Mouse (Mus musculus) kidney, postnatal 10 days (tissue): Measurements from ENCODE around the gene Mfsd9.
A peak's percentile ranks its signal among the peaks of the same experiment; 100 is the strongest.

Experiments
- DNase-seq: peaks from one replicate; pipeline ENCODE4 v3.0.0; 2021; ENCODE audit warnings: mixed read lengths

Mfsd9 gene

DNA sequence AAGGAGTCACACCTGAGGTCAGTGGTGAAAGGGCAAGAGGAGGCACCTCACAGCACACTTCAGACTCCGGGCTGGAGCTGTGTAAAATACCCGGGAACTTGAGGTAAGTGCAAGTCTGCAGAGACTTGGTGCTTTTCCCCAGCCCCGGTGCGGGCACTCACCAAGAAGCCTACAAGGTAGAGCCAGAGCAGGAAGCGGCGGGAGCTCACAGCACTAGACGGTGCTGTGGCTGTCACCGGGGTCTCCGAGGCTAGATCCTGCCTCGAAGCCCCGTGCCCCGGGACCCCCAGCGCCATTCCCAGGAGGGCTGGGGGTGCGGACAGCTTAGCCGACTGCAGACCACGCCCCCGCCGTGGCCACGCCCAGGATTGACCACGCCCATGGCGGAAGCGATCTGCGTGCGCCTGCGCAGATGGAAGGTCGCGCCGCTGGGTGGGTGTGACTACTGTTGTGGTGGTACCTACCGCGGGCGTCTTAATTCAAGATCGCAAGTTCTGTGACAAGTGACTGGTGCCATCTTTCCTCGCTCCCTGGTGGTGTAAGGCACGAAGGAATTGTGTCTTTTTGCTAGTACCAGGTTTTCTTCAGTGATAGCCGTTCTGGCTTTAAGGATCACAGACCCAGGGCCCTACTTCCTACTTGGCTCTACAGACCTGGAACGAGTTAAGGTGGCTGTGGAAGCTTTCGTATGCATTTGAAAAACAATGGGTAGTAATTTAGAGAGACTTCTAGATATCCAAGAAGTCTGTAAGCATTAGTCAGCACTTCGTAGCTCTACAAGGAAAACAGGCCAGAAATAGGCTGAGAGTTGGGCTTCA, at the start of gene Mfsd9:
Gene Mfsd9 (minus strand): TSS at position 364 of the 818 bp plus-strand sequence.
- DNase-seq: peak; percentile 96

DNA sequence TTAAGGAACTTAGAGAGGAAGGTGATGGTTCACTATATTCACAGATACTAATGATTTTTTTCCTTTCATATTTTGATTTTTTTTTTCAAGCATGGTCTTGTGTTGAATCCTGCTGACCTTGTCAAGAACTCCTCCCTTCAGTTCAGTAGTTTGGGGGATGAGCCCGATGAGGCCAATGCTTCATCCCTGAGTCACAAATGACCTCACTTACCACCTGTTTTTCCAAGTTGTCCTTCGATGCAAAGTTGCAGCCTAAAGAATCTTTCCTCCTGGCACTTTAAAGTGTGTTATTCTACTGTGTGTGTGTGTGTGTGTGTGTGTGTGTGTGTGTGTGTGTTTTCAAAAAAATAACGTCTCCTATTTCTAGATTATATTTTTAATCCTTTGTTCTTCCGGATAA, 45.0 kb upstream of the Mfsd9 start:
- DNase-seq: no peak

DNA sequence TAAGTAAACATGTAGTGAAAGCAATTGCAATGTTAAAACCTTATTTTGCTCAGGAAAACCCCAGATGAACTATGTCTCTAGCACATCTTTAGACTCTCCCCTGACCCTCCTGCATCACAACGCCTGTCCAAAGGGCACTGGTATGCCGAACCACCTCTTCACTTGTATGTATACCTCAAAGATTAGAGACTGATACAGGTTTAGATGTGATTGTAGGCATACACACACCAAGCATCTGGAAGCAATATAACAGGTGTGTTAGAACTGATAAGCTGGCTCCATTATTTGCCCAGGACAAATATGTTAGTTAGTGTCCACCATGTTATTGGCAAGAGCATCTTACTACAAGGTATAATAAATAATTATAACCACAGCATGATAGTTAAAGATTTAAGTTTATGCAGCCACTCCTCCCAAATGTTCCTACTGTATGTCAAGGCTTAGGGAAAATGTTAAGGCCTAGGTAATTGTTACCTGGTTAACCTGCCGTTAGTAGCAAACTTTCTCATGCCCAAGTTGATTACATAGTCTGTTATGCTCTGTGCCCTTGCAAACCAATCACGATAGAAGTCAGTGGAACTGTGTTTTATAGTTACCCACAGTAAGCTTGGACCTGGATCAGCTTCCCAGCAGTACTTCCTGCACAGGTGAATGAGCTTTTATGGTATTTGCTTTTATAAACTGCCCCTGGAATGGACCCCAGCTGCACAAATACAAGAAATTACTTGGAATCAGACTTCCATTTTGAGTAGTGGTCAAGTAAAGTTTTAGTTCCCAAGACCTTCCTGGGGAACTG, 40.4 kb upstream of the Mfsd9 start:
- DNase-seq: no peak

DNA sequence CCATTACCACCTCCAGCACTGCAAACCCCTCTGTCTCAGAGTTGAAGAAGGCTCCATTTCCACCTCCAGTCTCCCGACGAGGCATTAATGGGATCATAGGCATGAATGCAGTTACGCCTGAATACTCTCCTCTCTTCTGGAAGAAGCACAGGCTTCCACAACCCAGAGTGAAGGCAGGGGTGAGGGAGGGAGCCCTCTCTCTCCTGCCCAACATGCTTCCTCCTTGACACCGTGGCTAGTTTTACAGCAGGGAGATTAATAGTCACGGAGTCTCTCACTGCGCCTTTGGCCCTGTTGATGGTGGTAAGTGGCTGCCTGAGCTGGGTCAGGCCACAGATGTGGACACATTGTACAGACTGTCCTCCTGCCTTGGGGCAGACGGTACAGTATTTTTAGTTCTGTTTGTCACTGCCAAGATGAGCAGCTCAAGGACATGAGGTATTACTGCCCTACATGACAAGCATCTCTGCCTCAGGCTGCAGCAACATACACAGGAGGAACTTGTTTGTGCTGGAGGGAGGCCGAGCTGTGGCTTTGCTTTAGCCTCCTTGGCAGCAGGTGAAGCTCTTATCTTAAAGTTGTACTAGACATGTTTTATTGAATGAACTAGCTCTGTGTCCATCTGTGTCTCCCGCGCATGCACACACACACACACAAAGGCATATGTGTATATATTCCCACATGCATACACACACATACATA, 38.9 kb upstream of the Mfsd9 start:
- no peak for DNase-seq

DNA sequence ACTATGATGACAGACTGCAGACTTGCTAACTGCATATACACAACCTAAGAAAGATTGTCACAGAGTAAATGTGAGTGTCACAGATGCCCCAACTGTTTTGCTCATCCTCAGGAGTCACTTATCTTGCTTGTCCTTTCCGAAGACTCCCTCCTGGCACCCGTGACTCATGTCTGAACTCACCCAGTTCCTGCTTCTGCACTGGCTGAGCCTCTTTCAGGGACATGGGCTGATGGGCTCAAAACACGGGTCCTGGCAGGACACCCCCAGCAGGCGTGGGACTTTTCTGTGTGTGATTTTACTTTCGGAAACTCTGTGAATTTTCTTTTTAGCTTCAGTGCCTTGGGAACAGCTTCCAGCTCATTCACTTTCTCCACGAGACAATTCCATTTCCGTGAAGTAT, 35.3 kb upstream of the Mfsd9 start:
- DNase-seq: no peak

DNA sequence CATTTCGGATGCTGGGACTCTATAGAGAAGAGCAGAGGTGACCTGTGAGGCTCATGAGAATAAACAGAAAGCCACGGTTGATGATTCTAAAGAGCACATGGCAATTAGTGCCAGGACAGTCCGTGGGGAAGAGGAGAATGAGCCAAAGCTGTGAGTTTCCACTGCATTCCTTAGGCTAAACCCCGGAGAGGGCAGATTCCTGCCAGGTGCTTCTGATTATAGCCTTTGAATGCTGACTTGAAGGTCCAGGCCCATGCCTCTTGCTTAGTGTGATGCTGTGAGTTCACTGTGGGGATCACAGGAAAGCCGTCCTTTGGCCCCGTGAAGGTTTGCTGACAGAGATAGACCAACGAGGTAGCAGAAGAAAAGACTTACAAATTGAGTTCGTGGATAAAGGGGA, 34.4 kb upstream of the Mfsd9 start:
- no peak for DNase-seq

DNA sequence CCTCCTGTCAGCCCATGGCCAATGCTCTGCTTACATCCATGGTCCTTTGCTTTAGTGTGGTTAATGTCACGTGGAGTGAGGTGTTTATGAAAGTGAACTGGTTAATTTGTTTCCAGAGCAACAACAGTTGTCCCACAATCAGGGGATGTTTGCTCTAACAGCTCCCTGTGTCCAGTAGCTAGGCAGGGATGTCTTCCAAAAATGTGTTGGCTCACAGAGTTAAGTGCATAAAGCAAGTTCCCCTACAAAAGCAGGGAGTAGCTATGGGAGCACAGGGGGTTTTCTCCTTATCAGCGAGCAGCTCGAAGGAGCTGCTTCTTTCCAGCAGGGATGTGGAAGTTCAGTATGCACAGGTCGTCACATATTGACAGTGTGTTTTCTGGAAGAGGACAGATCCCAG, 34.0 kb upstream of the Mfsd9 start:
- no peak for DNase-seq

DNA sequence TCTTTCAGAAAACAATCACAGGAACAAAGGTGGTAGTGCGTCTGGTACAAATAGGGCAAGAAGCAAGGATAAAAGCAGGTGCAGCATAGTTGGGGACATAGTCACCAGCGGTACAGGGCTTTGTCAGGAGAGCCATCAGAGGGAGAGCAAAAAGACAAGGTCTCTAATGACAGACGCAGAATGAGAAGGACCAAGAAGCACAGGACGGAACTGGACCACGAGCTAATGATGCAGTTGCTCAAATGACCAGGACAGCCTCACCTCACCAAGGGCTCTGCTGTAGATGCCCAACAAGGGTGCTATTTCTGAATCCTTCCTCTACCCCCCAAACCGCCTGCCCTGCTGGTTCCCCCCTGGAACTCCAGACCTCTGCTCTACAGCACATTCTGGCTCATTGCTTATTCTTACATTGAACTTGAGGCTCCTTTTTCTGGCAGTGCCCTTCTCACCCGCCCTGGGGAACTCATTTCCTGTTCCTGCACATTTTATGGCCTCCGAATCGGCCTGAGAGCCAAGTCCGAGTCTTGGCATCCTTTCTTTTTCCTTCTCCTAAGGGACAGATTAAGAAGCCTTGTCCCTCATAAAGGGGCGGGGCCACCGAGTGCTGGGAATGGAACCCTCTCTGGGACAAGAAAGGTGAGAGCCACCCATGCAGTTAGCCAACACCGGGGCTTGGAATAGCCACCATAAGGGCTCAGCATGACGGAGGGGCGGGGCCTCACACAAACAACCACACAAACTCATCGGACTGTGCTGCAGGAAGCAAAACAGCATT, 24.8 kb upstream of the Mfsd9 start:
- DNase-seq: peak; percentile 31

DNA sequence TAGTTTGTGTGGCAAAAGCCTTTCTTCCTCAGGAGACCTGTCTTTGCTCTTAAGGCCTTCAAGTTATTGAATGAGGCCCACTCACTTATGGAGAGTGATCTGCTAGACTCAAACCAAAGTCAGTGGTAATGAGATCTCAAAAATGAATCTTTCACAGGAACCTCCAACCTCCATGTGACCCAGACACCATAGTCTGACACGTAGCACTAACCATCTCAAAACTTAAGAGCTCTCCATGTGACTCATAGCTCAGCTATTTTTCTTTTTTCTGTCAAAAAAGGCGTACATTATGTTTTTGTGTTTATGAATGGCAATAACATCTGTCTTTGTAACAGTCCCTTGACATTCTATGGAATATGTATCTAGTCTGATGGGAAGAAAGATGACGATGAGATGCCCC, 18.2 kb upstream of the Mfsd9 start:
- DNase-seq: no peak

DNA sequence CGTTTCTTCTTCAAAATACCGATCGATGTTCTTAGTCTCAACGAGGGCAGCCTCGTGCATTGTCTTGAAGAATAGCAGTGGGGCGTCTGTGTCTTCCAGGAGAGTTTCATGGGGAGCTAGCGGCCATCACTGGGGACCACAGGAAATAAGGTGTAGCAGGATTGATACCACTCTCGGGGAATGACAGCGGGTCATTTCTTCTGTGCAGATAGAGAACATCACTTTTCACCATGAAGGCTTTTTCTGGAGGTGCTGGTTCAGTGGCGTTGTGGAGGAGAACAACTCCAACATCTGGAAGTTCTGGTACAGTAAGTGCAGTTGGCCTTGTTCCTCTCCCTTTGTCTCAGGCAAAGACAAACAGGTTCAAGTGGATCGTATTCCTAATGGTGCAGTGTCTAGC, 15.4 kb upstream of the Mfsd9 start:
- DNase-seq: no peak

DNA sequence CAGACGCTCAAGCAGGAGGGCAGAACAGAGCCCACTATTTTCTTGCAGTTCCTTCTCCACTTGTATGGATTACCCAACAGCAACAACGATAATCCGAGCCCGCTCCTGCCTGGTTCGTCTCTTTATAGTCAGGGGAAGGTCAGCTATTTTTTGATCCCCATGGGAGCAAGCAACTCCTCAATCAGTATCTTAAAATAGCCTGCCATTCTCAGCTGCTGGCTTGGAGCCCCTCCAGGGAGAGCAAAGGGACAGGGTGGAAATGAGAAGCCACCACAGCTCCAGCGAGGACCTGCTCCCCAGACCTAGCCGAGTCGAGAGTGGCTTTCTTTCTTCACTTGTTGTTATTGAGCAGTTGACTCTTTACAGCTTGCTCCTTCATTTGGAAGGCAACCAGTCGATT, 14.9 kb upstream of the Mfsd9 start, which contains the start of gene Tmem182:
Gene Tmem182 (plus strand): TSS at position 251 of the 400 bp plus-strand sequence.
- peak; percentile 50 for DNase-seq

DNA sequence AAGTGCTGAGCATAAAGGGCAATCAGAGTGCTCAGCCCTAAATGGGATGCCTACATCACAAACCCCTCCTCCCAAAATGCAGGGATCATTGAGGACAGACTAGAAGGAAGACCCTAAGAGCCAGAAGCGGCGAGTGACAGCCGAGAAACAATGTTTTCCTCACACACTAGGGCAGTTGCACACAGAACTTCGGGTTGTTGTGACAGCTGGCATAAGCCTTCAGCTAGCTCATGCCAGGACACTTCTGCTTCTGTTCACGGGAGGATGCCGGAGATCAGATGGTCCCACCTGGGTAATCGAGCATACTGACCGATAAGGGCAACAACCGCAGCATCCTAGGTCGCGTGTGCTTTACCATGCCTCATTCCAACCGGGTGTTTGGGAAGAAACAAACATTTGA, 13.6 kb upstream of the Mfsd9 start:
- DNase-seq: no peak

DNA sequence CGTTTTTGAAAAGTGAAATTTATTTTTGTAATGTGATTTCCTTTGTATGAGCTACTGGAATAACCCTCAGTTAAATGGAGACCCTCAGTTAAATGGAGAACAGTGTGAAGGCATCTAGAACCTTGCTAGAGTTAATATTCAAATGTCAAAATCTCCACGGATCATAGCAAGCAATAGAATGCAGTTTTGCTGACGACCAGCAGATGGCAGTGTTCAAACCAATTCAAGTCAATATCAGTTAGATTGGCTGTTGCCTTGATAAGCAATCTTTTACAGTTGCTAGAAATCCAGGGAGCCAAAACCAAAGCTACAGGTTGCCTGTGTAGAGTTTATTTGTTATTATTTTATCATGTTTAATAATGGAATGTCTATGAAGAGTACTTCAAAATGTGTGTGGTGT, 12.3 kb upstream of the Mfsd9 start:
- peak; percentile 72 for DNase-seq

DNA sequence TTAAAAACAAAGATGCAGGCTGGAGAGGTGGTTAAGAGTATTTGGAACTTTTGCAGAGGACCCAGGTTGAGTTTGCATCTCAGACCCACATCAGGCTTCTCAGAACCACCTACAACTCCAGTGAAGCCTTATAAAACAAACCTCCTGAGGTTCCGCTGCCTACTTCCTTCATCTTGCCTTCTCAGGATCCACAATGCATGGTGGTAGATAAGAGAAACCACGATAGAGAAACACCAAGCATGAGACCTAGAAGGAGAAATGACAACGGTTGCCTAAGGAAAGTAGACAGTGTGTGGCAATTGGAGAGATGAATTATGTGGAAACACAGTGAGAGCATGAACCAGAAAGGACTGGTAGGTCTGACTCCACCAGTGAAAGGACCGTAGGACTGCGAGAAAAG, 10.4 kb upstream of the Mfsd9 start:
- no peak for DNase-seq

DNA sequence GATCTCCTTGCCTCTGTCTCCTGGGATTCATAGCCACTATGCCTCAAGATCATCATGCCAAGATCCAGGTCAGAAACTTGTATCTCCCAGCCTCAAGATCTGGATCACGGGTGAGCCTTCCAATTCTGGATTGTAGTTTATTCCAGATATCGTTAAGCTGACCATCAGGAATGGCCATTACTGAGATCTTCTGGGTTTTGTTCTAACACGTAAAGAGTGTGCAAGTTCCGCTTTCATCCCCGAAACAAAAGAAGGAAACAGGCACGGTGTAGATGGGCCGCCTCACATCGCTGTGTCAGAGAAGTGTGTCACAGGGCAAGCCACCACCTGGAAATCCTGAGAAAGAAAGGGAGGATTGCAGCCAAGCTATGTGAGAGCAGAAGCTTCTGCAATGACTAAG, 8.6 kb upstream of the Mfsd9 start:
- no peak for DNase-seq

DNA sequence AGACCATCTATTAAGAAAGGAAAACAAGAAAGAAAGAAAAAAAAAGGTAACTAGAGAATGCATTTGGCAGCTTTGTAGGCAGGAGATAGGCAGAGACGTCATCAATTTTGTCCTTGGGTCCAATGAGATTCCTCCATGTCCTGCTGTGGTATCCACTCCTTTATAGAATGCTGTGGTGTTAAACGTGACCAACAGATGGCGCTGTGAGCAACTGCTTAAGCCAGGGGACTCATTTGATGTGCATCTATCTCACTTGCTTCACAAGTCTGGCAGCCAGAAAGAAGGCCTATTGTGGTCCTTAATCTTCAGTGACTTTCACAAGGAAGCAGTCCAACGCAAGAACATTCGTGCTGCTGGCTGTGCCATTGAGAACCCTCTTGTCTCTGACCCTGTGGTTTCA, 6.9 kb upstream of the Mfsd9 start:
- DNase-seq: peak; percentile 78

DNA sequence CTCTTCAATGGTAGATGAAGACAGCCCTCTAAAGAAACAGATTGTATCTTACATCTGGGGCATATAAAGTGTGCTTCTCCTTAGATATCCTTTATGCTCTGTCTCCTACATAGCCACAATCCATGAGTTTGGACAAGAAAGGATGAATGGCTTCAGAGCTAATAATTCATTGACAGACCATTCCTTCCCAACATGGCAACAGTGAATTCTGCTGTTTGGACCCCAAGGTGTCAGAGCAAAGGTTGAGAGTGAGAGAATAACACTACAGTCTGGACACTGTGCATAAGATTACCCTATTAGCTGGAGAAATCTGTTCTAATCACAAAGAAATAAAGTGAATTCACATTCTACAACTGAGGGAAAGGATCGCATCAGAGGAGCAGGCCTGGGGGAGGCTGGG, 5.0 kb upstream of the Mfsd9 start:
- no peak for DNase-seq

DNA sequence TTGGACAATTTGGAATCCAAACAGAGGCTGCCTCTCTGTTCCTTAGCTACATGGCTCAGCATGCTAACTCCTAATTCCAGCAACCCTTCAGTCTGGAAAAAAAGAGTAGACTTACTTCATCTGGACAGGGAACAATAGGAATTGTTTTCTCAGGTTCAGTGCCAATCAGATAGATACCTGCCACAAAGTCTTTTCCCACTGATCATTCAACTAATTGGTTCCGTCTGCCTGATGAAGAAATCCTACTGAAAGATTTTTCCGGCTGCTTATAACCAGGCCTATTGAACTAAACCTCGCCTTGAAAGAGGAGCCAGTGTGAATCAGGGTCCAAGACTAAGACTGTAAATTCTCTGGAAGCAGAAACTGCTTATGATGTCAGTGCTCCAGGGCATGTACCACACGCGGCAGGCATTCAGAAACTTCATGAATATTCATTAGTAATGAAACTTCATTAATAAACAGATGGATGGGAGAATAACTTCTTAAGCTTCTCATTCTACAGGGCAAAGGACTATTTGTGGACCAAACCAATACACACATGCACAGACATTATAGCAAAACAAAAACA, 737 bp downstream of the Mfsd9 start:
- peak; percentile 15 for DNase-seq

DNA sequence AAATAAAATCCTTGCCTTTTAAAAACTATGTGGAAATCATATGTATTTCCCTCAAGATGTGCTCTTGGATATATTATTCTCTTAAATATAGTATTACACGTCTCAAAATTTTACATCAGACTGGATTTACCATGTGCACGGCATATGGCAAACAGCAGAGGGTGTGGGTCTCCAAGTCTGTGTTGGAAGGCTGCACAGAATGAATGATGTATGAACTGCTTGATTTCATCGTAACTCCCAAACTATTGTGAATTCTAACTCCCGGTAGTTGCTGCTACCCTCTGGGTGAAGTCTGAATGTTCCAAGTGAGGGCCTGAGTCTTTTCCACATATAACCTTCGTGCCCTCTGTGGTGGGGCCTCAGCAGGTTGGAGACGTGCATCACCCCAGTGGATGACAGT, 1.5 kb downstream of the Mfsd9 start:
- no peak for DNase-seq

DNA sequence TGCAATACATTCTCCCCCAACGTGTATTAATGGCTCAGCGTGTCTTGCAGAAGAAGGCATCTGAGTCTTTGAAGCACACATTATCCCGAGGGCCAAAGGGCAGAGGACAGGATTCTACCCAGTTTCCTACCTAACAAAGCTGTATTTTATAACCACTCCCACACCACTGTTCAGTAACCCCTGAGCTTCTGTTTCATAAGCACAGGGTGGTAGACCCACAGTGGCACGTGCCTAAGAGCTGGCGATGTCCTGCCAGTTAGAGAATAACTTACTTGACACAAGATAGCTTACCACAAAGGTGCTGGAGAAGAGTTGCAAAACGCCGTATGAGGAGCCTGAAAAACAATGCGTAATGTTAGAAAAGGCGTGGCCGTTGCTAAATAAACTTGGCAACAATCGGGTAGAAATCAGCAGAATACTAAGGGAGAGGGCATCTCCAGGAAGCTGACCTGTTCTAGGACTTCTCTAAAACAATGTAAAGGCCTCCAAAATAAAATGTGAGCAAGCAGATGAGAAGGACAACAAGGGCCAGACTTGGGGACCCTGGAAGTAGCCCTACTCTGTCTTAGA, 4.5 kb downstream of the Mfsd9 start:
- DNase-seq: peak; percentile 30

DNA sequence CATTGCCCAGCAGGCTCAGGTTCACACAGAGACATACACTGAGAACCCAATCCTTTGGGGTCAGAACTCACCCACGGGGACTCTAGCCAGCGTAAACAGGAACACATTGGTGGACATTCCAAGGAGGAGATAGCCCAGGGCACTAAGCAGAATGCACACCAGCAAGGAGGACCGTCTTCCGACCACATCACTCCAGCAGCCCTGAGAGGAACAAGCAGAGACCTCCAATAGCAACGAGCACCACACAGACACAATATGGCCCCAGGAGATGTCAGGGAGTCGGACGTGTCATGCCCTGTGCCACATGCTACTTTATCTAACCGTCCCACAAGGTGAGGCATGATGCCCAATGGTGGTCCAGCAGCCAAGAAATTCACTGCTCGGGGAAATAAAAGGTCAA, 6.2 kb downstream of the Mfsd9 start:
- DNase-seq: no peak

DNA sequence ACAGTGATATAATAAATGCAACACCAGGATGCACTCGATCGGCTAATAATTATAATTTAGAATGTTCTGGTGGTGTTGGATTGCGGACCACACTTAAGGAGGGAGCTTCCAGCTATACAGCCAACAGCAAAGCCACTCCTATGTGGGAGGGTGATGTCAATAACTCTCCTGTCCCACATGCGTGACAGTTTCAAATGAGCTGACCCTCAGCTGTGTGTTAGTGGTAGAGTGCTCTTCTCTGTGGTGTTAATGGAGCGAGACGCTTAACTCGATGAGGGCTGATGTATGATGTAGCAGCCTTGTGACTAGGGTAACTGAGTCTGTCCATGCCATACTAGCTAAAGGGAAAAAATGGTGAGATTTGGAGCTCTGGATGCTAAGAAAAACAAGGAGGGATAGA, 7.0 kb downstream of the Mfsd9 start:
- DNase-seq: no peak
